Mouse (Mus musculus): ENCODE measurements around the gene Itpr3. TPM values are rescaled to one million over a fixed set of nuclear protein-coding genes. Genes with fewer than 3 reads are reported as not detected.

Itpr3 gene
- total and polyA plus RNA-seq, 3 experiments: 4.6 to 6.7 (median 6.2) TPM

DNA sequence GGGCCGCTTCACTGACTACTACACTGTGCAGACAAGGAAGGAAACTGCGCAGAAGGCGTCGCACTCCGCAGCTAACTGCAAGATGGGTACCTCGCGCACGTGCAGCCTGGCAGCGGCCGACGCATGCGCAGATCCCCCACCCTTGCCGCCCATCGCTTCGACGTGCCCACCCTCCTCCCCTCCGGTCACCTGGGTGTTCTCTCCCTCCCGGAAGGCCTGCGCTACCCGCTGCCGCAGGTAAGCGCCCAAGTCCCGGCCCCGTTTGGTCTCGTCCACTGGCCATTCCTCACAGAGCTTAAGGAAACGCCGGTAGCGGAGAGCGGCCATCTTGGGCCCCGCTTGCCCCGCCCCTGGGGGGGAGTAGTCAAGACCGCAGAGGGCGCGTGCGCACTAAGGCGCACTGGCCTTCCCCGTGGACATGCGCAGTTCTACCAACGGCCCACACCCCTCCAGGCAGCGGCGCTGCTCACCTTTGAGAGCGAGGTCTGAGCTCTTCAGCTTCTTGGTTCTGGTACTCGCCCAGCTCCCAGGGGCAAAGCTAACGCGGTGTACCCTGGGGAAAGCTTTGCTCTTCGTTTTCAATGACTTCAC is 76.5 kb downstream of the Itpr3 start, which contains the start of gene Uqcc2:
Gene Uqcc2 (minus strand): TSS at position 366 of the 591 bp plus-strand sequence.
- peaks cover 8% of the 10 kb centered on the region for H3K4me1 ChIP-seq (ENCODE audit: control insufficient read depth, insufficient read depth, low read length)
- DNase-seq: peak; percentile 97 to 98
- H3K79me2 ChIP-seq (replicated peaks; ENCODE audit: control insufficient read depth, insufficient read depth, low read length): no peaks in the 10 kb centered on the region
- peak within 1 kb of the TSS; percentile 85 for H3K27ac ChIP-seq
- peak within 1 kb of the TSS; percentile 67 for H3K4me3 ChIP-seq
- peak; percentile 67 for TF ChIP-seq EP300 (IDR thresholded peaks at IDR 0.05; ENCODE audit: insufficient read depth, low read depth, low read length)
- TF ChIP-seq CTCF (IDR thresholded peaks at IDR 0.05): peak; percentile 83
- TF ChIP-seq POLR2A (IDR thresholded peaks at IDR 0.05; ENCODE audit: insufficient read depth, low read depth, low read length): peak; percentile 90
- intact Hi-C loops (cut with DNase I): loop anchor here (2.0 to 5.0 kb wide), 2 partner anchors 47 to 69 kb away; partner anchors contain the start of gene Lemd2
- peak within 1 kb of the TSS; percentile 72 for H3K9ac ChIP-seq (ENCODE audit: low read depth, low read length)
- WGBS: under 1% methylated on average over 46 of the region's 46 CpGs
- H3K27me3 ChIP-seq (ENCODE audit: control insufficient read depth, insufficient read depth, low read length): no peaks in the 10 kb centered on the region
- H3K36me3 ChIP-seq (ENCODE audit: control insufficient read depth, insufficient read depth, low read length): no peaks in the 10 kb centered on the region

DNA sequence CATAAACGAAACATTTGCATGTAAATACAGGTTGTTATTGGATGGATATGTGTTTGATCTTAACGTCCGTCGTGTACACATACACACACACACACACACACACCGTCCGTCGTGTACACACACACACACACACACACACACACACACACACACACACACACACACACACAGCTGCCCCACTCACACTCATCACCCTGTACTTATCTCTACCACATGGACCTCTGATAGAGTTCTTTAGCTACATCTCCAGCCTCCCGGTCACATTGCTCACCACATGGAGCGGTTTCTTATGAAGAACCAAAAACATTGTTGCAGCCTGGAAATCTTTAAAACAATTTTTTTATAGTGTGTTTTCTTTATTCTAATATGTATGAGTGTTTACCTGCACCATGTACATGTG is 77.1 kb downstream of the Itpr3 start:
- no peaks in the 10 kb centered on the region for H3K79me2 ChIP-seq (replicated peaks; ENCODE audit: control insufficient read depth, insufficient read depth, low read length)
- no peak for DNase-seq
- no peaks in the 10 kb centered on the region for H3K36me3 ChIP-seq (ENCODE audit: control insufficient read depth, insufficient read depth, low read length)
- peak overlapping the region; percentile 67 for H3K4me3 ChIP-seq
- peak overlapping the region; percentile 35 for H3K9ac ChIP-seq (ENCODE audit: low read depth, low read length)
- peak overlapping the region; percentile 85 for H3K27ac ChIP-seq
- TF ChIP-seq EP300 (IDR thresholded peaks at IDR 0.05; ENCODE audit: insufficient read depth, low read depth, low read length): no peak
- no peak for TF ChIP-seq CTCF (IDR thresholded peaks at IDR 0.05)
- TF ChIP-seq POLR2A (IDR thresholded peaks at IDR 0.05; ENCODE audit: insufficient read depth, low read depth, low read length): no peak
- H3K27me3 ChIP-seq (ENCODE audit: control insufficient read depth, insufficient read depth, low read length): no peaks in the 10 kb centered on the region
- peaks cover 8% of the 10 kb centered on the region for H3K4me1 ChIP-seq (ENCODE audit: control insufficient read depth, insufficient read depth, low read length)
- 23% methylated on average over 9 of the region's 9 CpGs for WGBS
- intact Hi-C loops (cut with DNase I): loop anchor here (2.0 to 5.0 kb wide), 2 partner anchors 47 to 68 kb away; partner anchors contain the start of gene Lemd2

DNA sequence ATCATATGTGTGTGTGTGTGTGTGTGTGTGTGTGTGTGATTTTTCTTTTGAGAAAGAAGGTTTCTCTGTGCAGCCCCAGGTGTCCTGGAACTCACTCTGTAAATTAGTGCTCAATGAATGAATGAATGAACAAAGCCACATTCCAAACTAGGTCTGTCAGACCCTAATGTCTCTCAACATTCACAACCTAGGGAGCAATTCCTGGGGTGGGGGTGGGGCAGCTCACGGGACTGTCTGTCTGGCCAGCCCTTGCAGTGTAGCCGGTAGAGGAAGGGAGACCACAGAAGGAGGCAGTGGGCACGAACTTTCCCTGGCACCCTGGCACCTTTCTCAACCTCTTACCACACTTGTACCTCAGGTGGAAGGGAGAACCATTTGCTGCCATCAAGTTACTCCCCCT is 77.6 kb downstream of the Itpr3 start:
- Histone ChIP-seq H3K9ac (ENCODE audit: low read depth, low read length) (no peak overlapping the region), H3K4me1 (ENCODE audit: control insufficient read depth, insufficient read depth, low read length) (peaks cover 5% of the 10 kb centered on the region), H3K4me3 (no peak overlapping the region), H3K27me3 (ENCODE audit: control insufficient read depth, insufficient read depth, low read length) (no peaks in the 10 kb centered on the region), H3K79me2 (replicated peaks; ENCODE audit: control insufficient read depth, insufficient read depth, low read length) (no peaks in the 10 kb centered on the region), H3K36me3 (ENCODE audit: control insufficient read depth, insufficient read depth, low read length) (no peaks in the 10 kb centered on the region), H3K27ac (no peak overlapping the region)
- DNase-seq: no peak
- intact Hi-C loops (cut with DNase I): loop anchor here (2.0 to 5.0 kb wide), 2 partner anchors 46 to 68 kb away; partner anchors contain the start of gene Lemd2
- WGBS: 41% methylated on average over 3 of the region's 3 CpGs
- TF ChIP-seq EP300 (IDR thresholded peaks at IDR 0.05; ENCODE audit: insufficient read depth, low read depth, low read length) (no peak), CTCF (IDR thresholded peaks at IDR 0.05) (no peak), POLR2A (IDR thresholded peaks at IDR 0.05; ENCODE audit: insufficient read depth, low read depth, low read length) (no peak)

DNA sequence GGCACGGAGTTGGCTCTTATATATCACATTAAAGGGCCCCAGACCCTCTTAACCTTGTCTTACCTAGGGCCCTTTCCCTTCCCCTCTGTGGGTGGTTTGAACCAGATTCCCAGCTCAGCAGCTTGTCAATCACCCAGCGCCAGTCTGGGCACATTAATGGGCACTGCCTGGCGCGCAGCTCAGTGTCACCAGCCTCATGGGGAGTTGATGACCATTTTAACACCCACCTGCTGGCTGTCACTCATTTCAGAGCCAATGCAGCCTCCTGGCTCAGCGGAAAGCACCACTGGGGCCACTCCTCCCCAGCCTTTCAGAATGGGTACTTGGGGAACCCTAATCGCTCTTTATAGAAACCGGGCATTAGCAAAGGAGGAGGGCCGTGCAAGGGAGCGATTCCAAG is 81.3 kb downstream of the Itpr3 start:
- H3K27ac ChIP-seq: no peak overlapping the region
- TF ChIP-seq POLR2A (IDR thresholded peaks at IDR 0.05; ENCODE audit: insufficient read depth, low read depth, low read length) (no peak), EP300 (IDR thresholded peaks at IDR 0.05; ENCODE audit: insufficient read depth, low read depth, low read length) (no peak), CTCF (IDR thresholded peaks at IDR 0.05) (no peak)
- WGBS: 82% methylated on average over 9 of the region's 9 CpGs
- H3K79me2 ChIP-seq (replicated peaks; ENCODE audit: control insufficient read depth, insufficient read depth, low read length): no peaks in the 10 kb centered on the region
- intact Hi-C loops (cut with DNase I): no loop called here
- no peak overlapping the region for H3K9ac ChIP-seq (ENCODE audit: low read depth, low read length)
- H3K4me1 ChIP-seq (ENCODE audit: control insufficient read depth, insufficient read depth, low read length): peaks cover under 1% of the 10 kb centered on the region
- H3K4me3 ChIP-seq: no peak overlapping the region
- no peaks in the 10 kb centered on the region for H3K27me3 ChIP-seq (ENCODE audit: control insufficient read depth, insufficient read depth, low read length)
- no peaks in the 10 kb centered on the region for H3K36me3 ChIP-seq (ENCODE audit: control insufficient read depth, insufficient read depth, low read length)
- no peak for DNase-seq

DNA sequence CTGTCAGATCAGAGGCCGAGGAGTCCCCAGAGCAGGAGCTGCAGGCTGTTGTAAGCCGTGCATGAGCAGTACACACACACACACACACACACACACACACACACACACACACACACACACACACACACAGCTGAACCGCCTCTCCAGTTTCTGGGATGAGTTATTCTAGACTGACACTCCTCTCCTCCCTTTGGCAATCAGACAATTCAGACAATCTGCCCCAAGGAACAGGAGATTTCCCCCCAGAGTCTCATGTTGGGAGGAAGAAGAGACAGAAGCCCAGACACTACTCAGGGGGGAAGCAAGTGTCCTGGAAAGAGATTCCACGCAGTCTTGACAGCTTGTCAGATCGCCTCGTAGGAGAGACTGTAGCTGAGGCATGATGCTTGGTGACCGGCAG is 82.2 kb downstream of the Itpr3 start:
- Histone ChIP-seq H3K36me3 (ENCODE audit: control insufficient read depth, insufficient read depth, low read length) (no peaks in the 10 kb centered on the region), H3K9ac (ENCODE audit: low read depth, low read length) (no peak overlapping the region), H3K79me2 (replicated peaks; ENCODE audit: control insufficient read depth, insufficient read depth, low read length) (no peaks in the 10 kb centered on the region), H3K27me3 (ENCODE audit: control insufficient read depth, insufficient read depth, low read length) (no peaks in the 10 kb centered on the region), H3K4me1 (ENCODE audit: control insufficient read depth, insufficient read depth, low read length) (no peaks in the 10 kb centered on the region; the same call in 1 of the 2 replicates), H3K27ac (no peak overlapping the region), H3K4me3 (no peak overlapping the region)
- WGBS: 65% methylated on average over 7 of the region's 7 CpGs
- TF ChIP-seq EP300 (IDR thresholded peaks at IDR 0.05; ENCODE audit: insufficient read depth, low read depth, low read length) (no peak), POLR2A (IDR thresholded peaks at IDR 0.05; ENCODE audit: insufficient read depth, low read depth, low read length) (no peak), CTCF (IDR thresholded peaks at IDR 0.05) (no peak)
- no peak for DNase-seq
- intact Hi-C loops (cut with DNase I): no loop called here

DNA sequence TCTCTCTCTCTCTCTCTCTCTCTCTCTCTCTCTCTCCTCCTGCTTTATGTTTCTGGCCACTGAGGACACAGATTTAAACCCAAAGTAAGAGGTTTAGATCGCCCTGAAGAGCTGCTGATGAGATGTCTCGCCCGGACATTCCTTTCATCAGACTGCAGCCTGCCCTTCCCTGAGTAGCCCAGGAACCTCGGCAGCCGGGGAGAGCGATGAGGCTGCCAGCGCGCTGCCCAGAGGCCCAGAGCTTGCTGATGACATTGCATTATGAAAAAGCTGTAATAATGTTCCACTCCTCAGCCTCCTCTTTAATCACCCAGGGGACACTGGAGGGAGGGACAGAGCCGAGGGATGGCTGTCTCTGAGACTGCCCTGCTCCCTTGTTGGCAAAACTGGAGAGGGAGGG is 83.2 kb downstream of the Itpr3 start:
- 49% methylated on average over 9 of the region's 9 CpGs for WGBS

More for the DNA sequence above, 83.2 kb downstream of the Itpr3 start:
- Histone ChIP-seq H3K9ac (ENCODE audit: low read depth, low read length) (no peak overlapping the region), H3K27ac (no peak overlapping the region), H3K27me3 (ENCODE audit: control insufficient read depth, insufficient read depth, low read length) (no peaks in the 10 kb centered on the region), H3K36me3 (ENCODE audit: control insufficient read depth, insufficient read depth, low read length) (no peaks in the 10 kb centered on the region), H3K4me3 (no peak overlapping the region), H3K4me1 (ENCODE audit: control insufficient read depth, insufficient read depth, low read length) (no peaks in the 10 kb centered on the region; the same call in 1 of the 2 replicates), H3K79me2 (replicated peaks; ENCODE audit: control insufficient read depth, insufficient read depth, low read length) (no peaks in the 10 kb centered on the region)
- intact Hi-C loops (cut with DNase I): no loop called here
- TF ChIP-seq EP300 (IDR thresholded peaks at IDR 0.05; ENCODE audit: insufficient read depth, low read depth, low read length): no peak
- DNase-seq: no peak

Data from heart, adult 2 months (tissue).